Mouse (Mus musculus): Measurements from ENCODE around the gene Foxd4. TPM values are rescaled to one million over a fixed set of nuclear protein-coding genes. Genes with fewer than 3 reads are reported as not detected.

Gene Foxd4
- polyA plus RNA-seq (2015; fragmentation: Nextera tagmentation; extraction: Ambion mirVana), result not detected in 2 replicates

DNA sequence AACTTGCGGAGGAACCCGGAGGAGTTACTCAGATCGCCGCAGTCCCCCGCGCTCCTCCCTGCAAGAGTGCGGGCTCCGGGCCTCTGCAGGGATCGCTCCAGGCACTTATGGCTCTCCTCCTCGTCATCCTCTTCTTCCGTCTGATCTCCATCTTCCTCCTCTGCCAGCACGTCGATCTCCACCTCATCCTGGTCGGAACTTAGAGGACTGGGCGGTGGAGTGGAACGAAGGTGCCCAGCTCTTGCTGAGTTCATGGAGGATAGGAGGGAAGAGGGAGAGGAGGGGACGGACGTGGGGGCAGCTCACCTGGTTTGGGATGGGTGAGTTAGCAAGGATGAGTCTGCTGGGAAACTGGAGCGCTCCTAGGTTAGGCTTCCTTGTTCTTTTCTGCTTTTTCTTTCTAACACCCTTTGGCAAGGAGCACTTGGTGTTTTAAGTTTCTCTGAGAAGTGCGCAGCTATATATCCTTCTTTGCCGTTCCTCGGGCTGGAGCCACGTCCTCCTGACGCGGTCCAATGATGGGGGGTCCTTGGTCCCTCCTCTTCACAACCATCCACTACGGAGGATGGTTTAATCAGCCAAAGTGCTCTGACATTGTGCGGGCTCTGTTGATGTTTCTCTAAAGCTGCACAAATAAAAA lies at the start of gene Foxd4:
Foxd4 (minus strand) TSS at position 617 of the 640 bp plus-strand sequence.
- no peak for ATAC-seq (ENCODE audit: low read depth)
- 1% methylated on average over 27 of the region's 27 CpGs for WGBS
- Histone ChIP-seq H3K27me3 (ENCODE audit: control insufficient read depth, insufficient read depth, low read depth, low read length) (peaks cover 76% of the 10 kb centered on the region), H3K4me1 (replicated peaks; ENCODE audit: control insufficient read depth, insufficient read depth, low read length) (peaks cover 16% of the 10 kb centered on the region), H3K36me3 (ENCODE audit: control insufficient read depth, insufficient read depth, low read length) (no peaks in the 10 kb centered on the region), H3K9ac (ENCODE audit: low read length) (no peak within 1 kb of the TSS), H3K4me3 (ENCODE audit: low read length) (peak within 1 kb of the TSS; percentile 43), H3K4me2 (ENCODE audit: low read depth, low read length) (peak within 1 kb of the TSS; percentile 57), H3K9me3 (ENCODE audit: control insufficient read depth, low read length) (no peaks in the 10 kb centered on the region), H3K27ac (ENCODE audit: low read length) (no peak within 1 kb of the TSS)

DNA sequence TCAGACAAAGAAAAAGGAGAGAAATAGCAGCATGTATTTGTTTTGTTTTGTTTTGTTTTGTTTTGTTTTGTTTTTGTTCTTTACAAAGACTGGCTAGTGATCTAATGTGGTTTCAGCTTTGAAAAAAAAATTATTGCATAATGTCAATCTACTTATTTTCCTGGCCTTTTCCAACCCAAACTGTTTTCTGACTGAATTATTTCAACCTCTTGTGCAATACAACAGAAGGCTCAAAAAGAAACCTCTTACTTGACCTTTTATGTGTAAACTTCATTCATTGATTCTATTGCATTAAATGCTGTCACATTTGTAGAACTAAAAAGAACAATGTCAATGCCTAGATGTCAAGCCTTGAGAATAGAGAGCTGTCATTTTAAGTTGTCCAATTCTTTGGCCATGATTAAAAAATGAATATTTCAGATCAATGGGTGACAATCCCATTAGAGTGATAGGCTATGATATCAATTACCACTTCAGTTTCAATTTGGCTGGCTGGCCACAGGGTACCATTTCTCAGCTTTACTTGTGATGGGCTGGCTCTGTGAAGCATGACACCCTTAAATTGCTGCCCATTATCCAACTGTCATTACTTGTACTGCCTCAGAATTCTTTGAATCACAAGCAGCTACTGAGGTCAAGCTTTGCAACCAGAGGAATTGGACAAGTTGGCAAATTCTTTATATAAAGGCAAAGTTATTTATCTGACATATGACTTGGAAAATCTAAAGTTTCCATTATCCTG lies 44.7 kb upstream of the Foxd4 start:
- no peak overlapping the region for H3K9ac ChIP-seq (ENCODE audit: low read length)
- H3K27ac ChIP-seq (ENCODE audit: low read length), result no peak overlapping the region
- no peaks in the 10 kb centered on the region for H3K4me1 ChIP-seq (replicated peaks; ENCODE audit: control insufficient read depth, insufficient read depth, low read length)
- no peaks in the 10 kb centered on the region for H3K27me3 ChIP-seq (ENCODE audit: control insufficient read depth, insufficient read depth, low read depth, low read length)
- H3K4me2 ChIP-seq (ENCODE audit: low read depth, low read length), result no peak overlapping the region
- H3K4me3 ChIP-seq (ENCODE audit: low read length), result no peak overlapping the region
- no peaks in the 10 kb centered on the region for H3K36me3 ChIP-seq (ENCODE audit: control insufficient read depth, insufficient read depth, low read length)
- no peak for ATAC-seq (ENCODE audit: low read depth)
- H3K9me3 ChIP-seq (ENCODE audit: control insufficient read depth, low read length), result no peaks in the 10 kb centered on the region

DNA sequence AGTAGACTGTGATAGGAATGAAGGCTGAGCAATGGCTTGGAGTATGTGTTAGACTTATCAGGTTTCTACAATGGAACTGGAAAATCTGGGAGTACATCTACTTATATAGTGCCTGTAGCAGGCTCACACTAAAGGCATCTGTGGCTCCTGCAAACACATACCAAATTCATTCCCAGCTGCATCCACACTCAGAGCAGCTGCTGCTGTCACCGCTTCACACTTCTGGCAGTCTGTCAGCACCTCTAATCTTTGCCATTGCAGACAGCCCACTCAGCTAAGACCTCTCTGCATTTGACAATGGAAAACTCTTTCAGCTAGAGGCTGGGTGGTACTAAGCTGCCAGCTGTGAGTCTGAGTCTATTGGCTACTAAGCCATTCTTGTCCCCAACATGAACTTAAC lies 36.1 kb upstream of the Foxd4 start:
- no peak overlapping the region for H3K9ac ChIP-seq (ENCODE audit: low read length)
- no peak for ATAC-seq (ENCODE audit: low read depth)

DNA sequence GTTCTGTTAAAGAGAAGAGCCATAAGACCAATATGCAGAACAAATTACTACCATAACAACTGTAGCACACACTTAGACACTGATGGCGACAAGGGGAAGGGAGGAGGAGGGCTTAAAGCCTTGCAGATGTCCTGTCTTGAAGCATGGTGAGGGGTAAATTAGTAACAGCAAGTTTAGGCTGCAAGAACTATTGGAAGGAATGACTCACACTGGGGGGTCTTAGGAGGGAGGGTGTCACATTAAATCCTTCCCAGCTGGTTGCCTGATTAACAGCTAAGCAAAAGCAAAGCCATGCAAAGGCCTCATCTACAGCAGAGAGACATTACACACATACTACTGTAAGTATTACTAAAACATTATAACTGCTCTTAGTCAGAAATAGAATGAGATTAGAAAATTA lies 28.0 kb upstream of the Foxd4 start:
- no peaks in the 10 kb centered on the region for H3K4me1 ChIP-seq (replicated peaks; ENCODE audit: control insufficient read depth, insufficient read depth, low read length)
- H3K4me2 ChIP-seq (ENCODE audit: low read depth, low read length), result no peak overlapping the region
- no peak overlapping the region for H3K9ac ChIP-seq (ENCODE audit: low read length)
- 63% methylated on average over 1 of the region's 1 CpGs for WGBS
- no peak overlapping the region for H3K27ac ChIP-seq (ENCODE audit: low read length)
- H3K27me3 ChIP-seq (ENCODE audit: control insufficient read depth, insufficient read depth, low read depth, low read length), result no peaks in the 10 kb centered on the region
- no peaks in the 10 kb centered on the region for H3K9me3 ChIP-seq (ENCODE audit: control insufficient read depth, low read length)
- H3K4me3 ChIP-seq (ENCODE audit: low read length), result no peak overlapping the region
- H3K36me3 ChIP-seq (ENCODE audit: control insufficient read depth, insufficient read depth, low read length), result 0 out of 2 replicates have a peak, but pooled peaks cover 3% of the 10 kb centered on the region
- ATAC-seq (ENCODE audit: low read depth), result no peak

More for the DNA sequence above, 36.1 kb upstream of the Foxd4 start:
- H3K36me3 ChIP-seq (ENCODE audit: control insufficient read depth, insufficient read depth, low read length), result peaks cover 3% of the 10 kb centered on the region; the same call in 1 of the 2 replicates
- H3K4me2 ChIP-seq (ENCODE audit: low read depth, low read length), result no peak overlapping the region
- 66% methylated on average over 1 of the region's 1 CpGs for WGBS
- H3K27ac ChIP-seq (ENCODE audit: low read length), result no peak overlapping the region
- H3K9me3 ChIP-seq (ENCODE audit: control insufficient read depth, low read length), result no peaks in the 10 kb centered on the region
- H3K4me1 ChIP-seq (replicated peaks; ENCODE audit: control insufficient read depth, insufficient read depth, low read length), result no peaks in the 10 kb centered on the region
- no peak overlapping the region for H3K4me3 ChIP-seq (ENCODE audit: low read length)
- H3K27me3 ChIP-seq (ENCODE audit: control insufficient read depth, insufficient read depth, low read depth, low read length), result no peaks in the 10 kb centered on the region

DNA sequence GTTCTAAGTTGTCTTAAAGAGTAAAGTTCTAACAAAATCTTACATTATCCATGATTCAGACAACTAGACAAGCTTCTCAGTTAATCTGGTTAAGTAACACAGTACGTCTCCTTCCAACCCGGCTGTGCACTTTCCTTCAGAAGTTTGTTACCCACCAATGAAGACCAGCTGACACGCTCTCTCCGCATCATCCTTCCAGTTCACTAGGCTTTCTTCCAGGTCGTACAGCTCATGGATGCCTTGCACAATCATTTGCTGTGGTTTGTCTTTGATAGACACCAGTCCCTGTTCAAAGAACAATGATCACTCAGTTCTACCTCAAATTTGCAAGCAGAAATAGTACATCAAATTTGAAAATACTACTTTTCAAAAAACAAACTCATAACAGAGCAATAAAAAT lies 19.9 kb upstream of the Foxd4 start:
- H3K27ac ChIP-seq (ENCODE audit: low read length), result no peak overlapping the region
- WGBS, result 87% methylated on average over 5 of the region's 5 CpGs
- no peak for ATAC-seq (ENCODE audit: low read depth)

DNA sequence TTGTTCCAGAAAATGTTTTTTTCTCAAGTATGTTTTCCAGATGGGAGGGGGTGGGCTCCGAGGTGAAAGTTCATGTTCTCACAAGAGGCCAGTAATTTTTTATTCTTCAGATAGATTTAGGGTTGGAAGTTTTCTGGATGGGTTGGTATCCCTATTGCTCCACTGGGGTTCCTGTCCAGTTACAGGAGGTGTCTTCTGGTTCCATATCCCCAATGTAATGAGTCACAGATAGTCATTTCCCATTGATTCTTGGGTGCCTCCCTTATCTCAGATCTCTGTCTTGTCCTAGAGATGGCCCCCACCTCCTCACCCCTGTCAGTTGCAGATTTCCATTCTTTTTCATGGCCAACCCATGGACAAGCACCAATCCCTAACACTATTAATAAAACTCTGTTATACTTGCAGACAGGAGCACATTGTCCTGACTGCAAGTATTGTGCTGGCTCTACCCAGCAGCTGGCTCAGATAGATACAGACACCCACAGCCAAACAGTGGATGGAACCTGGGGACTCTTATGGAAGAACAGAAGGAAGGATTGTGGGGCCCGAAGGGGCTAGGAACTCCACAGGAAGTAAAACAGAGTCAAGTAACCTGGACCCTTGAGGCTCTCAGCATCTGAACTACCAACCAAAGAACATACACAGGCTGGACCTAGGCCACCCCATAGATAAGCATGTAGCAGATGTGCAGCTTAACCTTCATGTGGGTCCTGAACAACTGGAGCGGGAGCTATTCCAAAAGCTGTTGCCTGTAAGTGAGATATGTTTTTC lies 7.6 kb upstream of the Foxd4 start:
- Histone ChIP-seq H3K9ac (ENCODE audit: low read length) (no peak overlapping the region), H3K27me3 (ENCODE audit: control insufficient read depth, insufficient read depth, low read depth, low read length) (peaks cover 8% of the 10 kb centered on the region), H3K4me3 (ENCODE audit: low read length) (no peak overlapping the region), H3K36me3 (ENCODE audit: control insufficient read depth, insufficient read depth, low read length) (no peaks in the 10 kb centered on the region), H3K27ac (ENCODE audit: low read length) (no peak overlapping the region), H3K4me1 (replicated peaks; ENCODE audit: control insufficient read depth, insufficient read depth, low read length) (no peaks in the 10 kb centered on the region), H3K9me3 (ENCODE audit: control insufficient read depth, low read length) (no peaks in the 10 kb centered on the region), H3K4me2 (ENCODE audit: low read depth, low read length) (no peak overlapping the region)
- no peak for ATAC-seq (ENCODE audit: low read depth)
- 89% methylated on average over 3 of the region's 3 CpGs for WGBS

More for the DNA sequence above, 19.9 kb upstream of the Foxd4 start:
- peaks cover 15% of the 10 kb centered on the region for H3K36me3 ChIP-seq (ENCODE audit: control insufficient read depth, insufficient read depth, low read length)
- no peak overlapping the region for H3K9ac ChIP-seq (ENCODE audit: low read length)
- H3K4me3 ChIP-seq (ENCODE audit: low read length), result no peak overlapping the region
- H3K4me1 ChIP-seq (replicated peaks; ENCODE audit: control insufficient read depth, insufficient read depth, low read length), result no peaks in the 10 kb centered on the region
- no peaks in the 10 kb centered on the region for H3K9me3 ChIP-seq (ENCODE audit: control insufficient read depth, low read length)
- no peak overlapping the region for H3K4me2 ChIP-seq (ENCODE audit: low read depth, low read length)
- H3K27me3 ChIP-seq (ENCODE audit: control insufficient read depth, insufficient read depth, low read depth, low read length), result no peaks in the 10 kb centered on the region

DNA sequence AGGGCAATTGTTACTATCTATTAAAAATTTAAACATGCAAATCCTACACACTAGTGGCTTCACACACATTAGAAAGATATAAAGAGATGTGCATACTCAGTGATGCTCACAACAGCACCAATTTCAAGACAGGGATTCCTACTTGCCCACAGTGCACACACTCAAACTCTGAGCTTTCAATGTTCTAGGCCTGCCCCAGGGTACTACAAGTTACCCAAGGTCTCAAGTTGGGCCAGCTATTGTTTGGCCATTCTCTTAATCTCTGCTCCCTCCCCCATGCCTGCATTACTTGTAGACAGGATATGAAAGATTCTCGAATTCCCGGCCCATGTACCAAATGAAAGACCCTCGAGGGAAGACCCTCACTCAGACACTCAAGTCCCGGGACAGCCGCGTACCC lies 6.7 kb upstream of the Foxd4 start:
- no peaks in the 10 kb centered on the region for H3K36me3 ChIP-seq (ENCODE audit: control insufficient read depth, insufficient read depth, low read length)
- no peak overlapping the region for H3K4me3 ChIP-seq (ENCODE audit: low read length)
- peaks cover 16% of the 10 kb centered on the region for H3K27me3 ChIP-seq (ENCODE audit: control insufficient read depth, insufficient read depth, low read depth, low read length)
- 72% methylated on average over 4 of the region's 6 CpGs for WGBS
- H3K9ac ChIP-seq (ENCODE audit: low read length), result no peak overlapping the region
- H3K9me3 ChIP-seq (ENCODE audit: control insufficient read depth, low read length), result no peaks in the 10 kb centered on the region
- H3K4me2 ChIP-seq (ENCODE audit: low read depth, low read length), result no peak overlapping the region
- H3K27ac ChIP-seq (ENCODE audit: low read length), result no peak overlapping the region
- no peak for ATAC-seq (ENCODE audit: low read depth)
- no peaks in the 10 kb centered on the region for H3K4me1 ChIP-seq (replicated peaks; ENCODE audit: control insufficient read depth, insufficient read depth, low read length)

DNA sequence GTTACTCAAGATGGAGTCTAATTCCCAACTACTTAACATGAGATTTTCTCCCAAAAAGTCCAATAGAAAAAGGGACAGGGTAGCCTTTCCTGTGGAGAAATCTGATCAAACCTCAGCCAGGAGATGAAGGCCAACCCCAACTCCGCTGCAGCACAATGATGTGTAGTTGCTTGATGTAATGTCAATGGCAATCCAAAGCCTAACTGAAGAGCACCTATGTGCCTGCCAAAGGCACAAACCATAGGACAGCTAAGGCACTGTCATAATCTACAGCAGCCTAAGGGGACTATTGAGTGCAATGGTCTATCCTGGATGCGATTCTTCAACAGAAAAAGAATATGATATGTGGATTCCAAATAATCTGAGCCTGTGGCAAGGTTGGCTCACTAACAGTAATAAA lies 1.8 kb upstream of the Foxd4 start:
- H3K27ac ChIP-seq (ENCODE audit: low read length), result no peak overlapping the region
- H3K9me3 ChIP-seq (ENCODE audit: control insufficient read depth, low read length), result no peaks in the 10 kb centered on the region
- WGBS, result 58% methylated on average over 2 of the region's 2 CpGs
- no peak overlapping the region for H3K4me2 ChIP-seq (ENCODE audit: low read depth, low read length)
- peaks cover 59% of the 10 kb centered on the region for H3K27me3 ChIP-seq (ENCODE audit: control insufficient read depth, insufficient read depth, low read depth, low read length)
- H3K9ac ChIP-seq (ENCODE audit: low read length), result no peak overlapping the region
- no peak overlapping the region for H3K4me3 ChIP-seq (ENCODE audit: low read length)
- ATAC-seq (ENCODE audit: low read depth), result no peak
- H3K36me3 ChIP-seq (ENCODE audit: control insufficient read depth, insufficient read depth, low read length), result no peaks in the 10 kb centered on the region
- peaks cover 9% of the 10 kb centered on the region for H3K4me1 ChIP-seq (replicated peaks; ENCODE audit: control insufficient read depth, insufficient read depth, low read length)

DNA sequence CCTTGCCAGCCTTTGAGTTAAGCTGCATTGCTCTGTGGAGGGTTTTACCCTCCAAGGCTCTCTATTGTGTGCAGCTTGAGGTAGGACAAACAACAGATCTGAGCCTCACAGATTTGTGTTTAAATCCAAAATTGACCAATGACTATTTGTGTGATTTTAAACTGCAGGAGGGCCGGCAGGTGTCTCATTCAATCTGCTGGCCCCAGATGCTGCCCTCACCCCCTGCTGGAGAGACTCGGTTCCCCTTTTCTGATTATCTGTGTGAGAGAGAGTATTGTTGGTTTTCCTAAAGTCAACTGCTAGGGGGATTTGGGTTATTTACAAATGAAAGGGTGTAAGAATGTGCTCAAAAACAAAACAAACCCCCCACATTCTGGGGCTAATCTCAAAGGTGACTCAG lies 1.3 kb upstream of the Foxd4 start:
- Histone ChIP-seq H3K27ac (ENCODE audit: low read length) (no peak overlapping the region), H3K9me3 (ENCODE audit: control insufficient read depth, low read length) (no peaks in the 10 kb centered on the region), H3K27me3 (ENCODE audit: control insufficient read depth, insufficient read depth, low read depth, low read length) (peaks cover 64% of the 10 kb centered on the region), H3K4me1 (replicated peaks; ENCODE audit: control insufficient read depth, insufficient read depth, low read length) (peaks cover 13% of the 10 kb centered on the region), H3K4me3 (ENCODE audit: low read length) (no peak overlapping the region), H3K4me2 (ENCODE audit: low read depth, low read length) (no peak overlapping the region), H3K36me3 (ENCODE audit: control insufficient read depth, insufficient read depth, low read length) (no peaks in the 10 kb centered on the region), H3K9ac (ENCODE audit: low read length) (no peak overlapping the region)
- 6% methylated on average over 2 of the region's 2 CpGs for WGBS
- no peak for ATAC-seq (ENCODE audit: low read depth)

Measured in lung, embryonic 16.5 days (tissue).